Mouse (Mus musculus): ENCODE results near the gene Clk2. TPM values are rescaled to one million over a fixed set of nuclear protein-coding genes. Genes with fewer than 3 reads are reported as not detected.

Gene Clk2
- polyA plus RNA-seq (2014; fragmentation: Nextera tagmentation; extraction: Ambion mirVana): 26.5 and 32.3 TPM in 2 replicates

- under 1% methylated on average over 76 of the region's 79 CpGs for WGBS
- Histone ChIP-seq H3K4me2 (ENCODE audit: low read depth) (peak within 1 kb of the TSS; percentile 83), H3K27me3 (ENCODE audit: control insufficient read depth, insufficient read depth, low read length) (no peaks in the 10 kb centered on the region), H3K9me3 (ENCODE audit: control insufficient read depth, low read length) (no peaks in the 10 kb centered on the region), H3K4me3 (ENCODE audit: low read depth, low read length) (peak within 1 kb of the TSS; percentile 77), H3K4me1 (ENCODE audit: control insufficient read depth, insufficient read depth, low read length) (peaks cover 9% of the 10 kb centered on the region), H3K27ac (ENCODE audit: low read depth, low read length) (peak within 1 kb of the TSS; percentile 90), H3K9ac (ENCODE audit: low read length) (peak within 1 kb of the TSS; percentile 88), H3K36me3 (ENCODE audit: control insufficient read depth, insufficient read depth, low read length) (peaks cover 10% of the 10 kb centered on the region)
- peak; percentile 97 for DNase-seq (ENCODE audit: low spot score)
- ATAC-seq (ENCODE audit: insufficient read depth, low FRiP score, low TSS enrichment): peak; percentile 93
These were observed at the start of gene Clk2 for GRCm38 (mm10) chr3:89164506-89165267. Gene Clk2, plus strand, starts transcription at chr3:89164795.

GRCm38 (mm10) chr3:89115522-89115921 lies 49.1 kb upstream of the Clk2 start:
- no peak overlapping the region for H3K27ac ChIP-seq (ENCODE audit: low read depth, low read length)
- no peak for ATAC-seq (ENCODE audit: insufficient read depth, low FRiP score, low TSS enrichment)
- H3K27me3 ChIP-seq (ENCODE audit: control insufficient read depth, insufficient read depth, low read length): no peaks in the 10 kb centered on the region
- no peak overlapping the region for H3K4me3 ChIP-seq (ENCODE audit: low read depth, low read length)
- H3K36me3 ChIP-seq (ENCODE audit: control insufficient read depth, insufficient read depth, low read length): no peaks in the 10 kb centered on the region
- no peak overlapping the region for H3K4me2 ChIP-seq (ENCODE audit: low read depth)
- H3K9me3 ChIP-seq (ENCODE audit: control insufficient read depth, low read length): no peaks in the 10 kb centered on the region
- H3K9ac ChIP-seq (ENCODE audit: low read length): no peak overlapping the region
- no peaks in the 10 kb centered on the region for H3K4me1 ChIP-seq (ENCODE audit: control insufficient read depth, insufficient read depth, low read length)
- DNase-seq (ENCODE audit: low spot score): no peak
- 9% methylated on average over 2 of the region's 2 CpGs for whole genome bisulfite sequencing

GRCm38 (mm10) chr3:89123313-89123712 lies 41.3 kb upstream of the Clk2 start:
- no peak overlapping the region for H3K27ac ChIP-seq (ENCODE audit: low read depth, low read length)
- DNase-seq (ENCODE audit: low spot score) (no peak), ATAC-seq (ENCODE audit: insufficient read depth, low FRiP score, low TSS enrichment) (no peak)
- no peaks in the 10 kb centered on the region for H3K27me3 ChIP-seq (ENCODE audit: control insufficient read depth, insufficient read depth, low read length)
- H3K9ac ChIP-seq (ENCODE audit: low read length): no peak overlapping the region
- H3K9me3 ChIP-seq (ENCODE audit: control insufficient read depth, low read length): no peaks in the 10 kb centered on the region
- H3K36me3 ChIP-seq (ENCODE audit: control insufficient read depth, insufficient read depth, low read length): no peaks in the 10 kb centered on the region
- H3K4me2 ChIP-seq (ENCODE audit: low read depth): no peak overlapping the region
- no peaks in the 10 kb centered on the region for H3K4me1 ChIP-seq (ENCODE audit: control insufficient read depth, insufficient read depth, low read length)
- no peak overlapping the region for H3K4me3 ChIP-seq (ENCODE audit: low read depth, low read length)
- WGBS: 86% methylated on average over 2 of the region's 2 CpGs

DNA sequence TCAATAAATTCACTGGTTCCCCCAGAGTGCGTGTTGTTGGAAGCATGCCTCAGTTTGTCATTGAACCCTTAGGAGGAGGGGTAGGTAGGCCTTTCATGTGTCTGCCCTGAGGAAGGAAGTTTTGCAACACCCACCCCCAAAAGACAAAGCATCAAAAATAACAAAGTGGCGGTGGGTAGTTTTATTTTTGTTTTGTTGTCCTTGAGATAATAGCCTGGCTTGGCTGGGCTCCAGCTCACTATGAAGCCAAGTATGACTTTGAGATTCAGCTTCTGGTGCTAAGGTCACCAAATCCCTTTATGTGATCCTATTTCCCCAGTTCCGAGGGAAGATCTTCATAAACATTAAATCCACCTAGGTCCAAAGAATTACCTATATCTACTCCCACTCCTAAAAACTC lies 40.4 kb upstream of the Clk2 start:
- Histone ChIP-seq H3K36me3 (ENCODE audit: control insufficient read depth, insufficient read depth, low read length) (no peaks in the 10 kb centered on the region), H3K9me3 (ENCODE audit: control insufficient read depth, low read length) (no peaks in the 10 kb centered on the region), H3K4me3 (ENCODE audit: low read depth, low read length) (no peak overlapping the region), H3K4me2 (ENCODE audit: low read depth) (no peak overlapping the region), H3K27me3 (ENCODE audit: control insufficient read depth, insufficient read depth, low read length) (no peaks in the 10 kb centered on the region), H3K9ac (ENCODE audit: low read length) (no peak overlapping the region), H3K27ac (ENCODE audit: low read depth, low read length) (no peak overlapping the region), H3K4me1 (ENCODE audit: control insufficient read depth, insufficient read depth, low read length) (no peaks in the 10 kb centered on the region)
- no peak for ATAC-seq (ENCODE audit: insufficient read depth, low FRiP score, low TSS enrichment)
- no peak for DNase-seq (ENCODE audit: low spot score)
- WGBS: 85% methylated on average over 3 of the region's 3 CpGs

DNA sequence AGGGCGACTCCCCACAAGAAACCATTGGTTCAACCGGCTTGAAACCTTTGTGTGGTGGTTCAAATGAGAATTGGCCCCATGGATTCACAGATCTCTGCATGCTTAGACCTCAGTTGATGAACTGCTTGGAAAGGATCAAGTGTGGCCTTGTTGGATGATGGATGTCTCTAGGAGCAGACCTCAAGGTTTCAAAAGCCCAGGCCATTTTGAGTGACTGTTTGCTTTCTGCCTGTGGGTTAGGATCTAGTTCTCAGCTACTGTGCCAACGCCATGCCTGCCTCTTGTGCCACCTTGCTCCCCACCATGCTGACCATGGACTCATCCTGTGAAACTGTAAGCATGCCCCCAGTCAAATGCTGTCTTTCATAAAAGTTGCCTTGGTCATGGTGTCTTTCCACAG lies 38.6 kb upstream of the Clk2 start:
- ATAC-seq (ENCODE audit: insufficient read depth, low FRiP score, low TSS enrichment) (no peak), DNase-seq (ENCODE audit: low spot score) (no peak)
- 86% methylated on average over 3 of the region's 3 CpGs for WGBS
- Histone ChIP-seq H3K9me3 (ENCODE audit: control insufficient read depth, low read length) (no peaks in the 10 kb centered on the region), H3K27ac (ENCODE audit: low read depth, low read length) (no peak overlapping the region), H3K27me3 (ENCODE audit: control insufficient read depth, insufficient read depth, low read length) (no peaks in the 10 kb centered on the region), H3K36me3 (ENCODE audit: control insufficient read depth, insufficient read depth, low read length) (no peaks in the 10 kb centered on the region), H3K9ac (ENCODE audit: low read length) (no peak overlapping the region), H3K4me1 (ENCODE audit: control insufficient read depth, insufficient read depth, low read length) (no peaks in the 10 kb centered on the region), H3K4me2 (ENCODE audit: low read depth) (no peak overlapping the region), H3K4me3 (ENCODE audit: low read depth, low read length) (no peak overlapping the region)

DNA sequence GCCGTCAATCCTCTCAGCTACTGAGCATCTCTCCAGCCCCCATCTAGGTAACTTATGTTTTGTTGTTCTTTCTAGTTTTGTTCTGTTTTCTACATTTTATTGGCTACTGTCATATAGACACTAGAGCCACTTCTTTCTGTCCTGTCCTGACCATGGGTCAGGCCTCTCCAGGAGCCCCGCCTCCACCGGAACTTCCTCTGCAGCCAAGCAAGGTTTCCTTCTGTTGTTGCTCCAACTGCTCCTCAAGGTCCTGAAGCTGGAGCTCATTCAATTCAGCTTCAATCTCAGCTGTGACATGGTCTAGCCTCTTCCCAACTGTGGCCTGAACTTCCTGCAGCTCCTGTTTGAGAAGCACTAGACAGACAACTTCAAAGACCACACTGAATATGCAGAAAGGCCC lies 34.7 kb upstream of the Clk2 start:
- no peaks in the 10 kb centered on the region for H3K4me1 ChIP-seq (ENCODE audit: control insufficient read depth, insufficient read depth, low read length)
- H3K9ac ChIP-seq (ENCODE audit: low read length): no peak overlapping the region
- H3K36me3 ChIP-seq (ENCODE audit: control insufficient read depth, insufficient read depth, low read length): no peaks in the 10 kb centered on the region
- H3K4me3 ChIP-seq (ENCODE audit: low read depth, low read length): no peak overlapping the region
- WGBS: 92% methylated on average over 3 of the region's 3 CpGs
- no peaks in the 10 kb centered on the region for H3K9me3 ChIP-seq (ENCODE audit: control insufficient read depth, low read length)
- ATAC-seq (ENCODE audit: insufficient read depth, low FRiP score, low TSS enrichment) (no peak), DNase-seq (ENCODE audit: low spot score) (no peak)
- no peak overlapping the region for H3K4me2 ChIP-seq (ENCODE audit: low read depth)
- no peaks in the 10 kb centered on the region; the same call in 1 of the 2 replicates for H3K27me3 ChIP-seq (ENCODE audit: control insufficient read depth, insufficient read depth, low read length)
- no peak overlapping the region for H3K27ac ChIP-seq (ENCODE audit: low read depth, low read length)

DNA sequence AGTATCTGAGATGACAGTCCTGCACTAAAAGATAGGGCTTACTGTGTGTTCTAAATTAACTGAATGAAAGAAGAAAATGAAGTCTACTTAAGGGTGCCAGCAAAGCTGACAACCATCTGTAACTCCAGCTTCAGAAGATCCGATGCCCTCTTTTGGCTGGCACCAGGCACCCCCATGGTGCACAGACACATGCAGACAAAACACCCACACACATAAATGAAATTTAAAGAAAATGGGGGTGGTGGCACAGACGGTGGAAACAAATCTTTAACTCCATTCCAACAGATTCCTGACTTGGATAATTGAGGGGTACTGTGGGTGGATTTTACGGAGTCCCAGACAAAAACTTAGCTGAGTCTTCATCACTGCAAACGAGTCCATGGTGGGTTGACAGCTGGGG lies 32.8 kb upstream of the Clk2 start:
- Histone ChIP-seq H3K4me3 (ENCODE audit: low read depth, low read length) (no peak overlapping the region), H3K36me3 (ENCODE audit: control insufficient read depth, insufficient read depth, low read length) (no peaks in the 10 kb centered on the region), H3K4me1 (ENCODE audit: control insufficient read depth, insufficient read depth, low read length) (no peaks in the 10 kb centered on the region), H3K27ac (ENCODE audit: low read depth, low read length) (no peak overlapping the region), H3K27me3 (ENCODE audit: control insufficient read depth, insufficient read depth, low read length) (no peaks in the 10 kb centered on the region; the same call in 1 of the 2 replicates), H3K4me2 (ENCODE audit: low read depth) (peak overlapping the region; percentile 50), H3K9me3 (ENCODE audit: control insufficient read depth, low read length) (no peaks in the 10 kb centered on the region), H3K9ac (ENCODE audit: low read length) (no peak overlapping the region)
- DNase-seq (ENCODE audit: low spot score) (no peak), ATAC-seq (ENCODE audit: insufficient read depth, low FRiP score, low TSS enrichment) (no peak)
- 62% methylated on average over 4 of the region's 4 CpGs for WGBS

DNA sequence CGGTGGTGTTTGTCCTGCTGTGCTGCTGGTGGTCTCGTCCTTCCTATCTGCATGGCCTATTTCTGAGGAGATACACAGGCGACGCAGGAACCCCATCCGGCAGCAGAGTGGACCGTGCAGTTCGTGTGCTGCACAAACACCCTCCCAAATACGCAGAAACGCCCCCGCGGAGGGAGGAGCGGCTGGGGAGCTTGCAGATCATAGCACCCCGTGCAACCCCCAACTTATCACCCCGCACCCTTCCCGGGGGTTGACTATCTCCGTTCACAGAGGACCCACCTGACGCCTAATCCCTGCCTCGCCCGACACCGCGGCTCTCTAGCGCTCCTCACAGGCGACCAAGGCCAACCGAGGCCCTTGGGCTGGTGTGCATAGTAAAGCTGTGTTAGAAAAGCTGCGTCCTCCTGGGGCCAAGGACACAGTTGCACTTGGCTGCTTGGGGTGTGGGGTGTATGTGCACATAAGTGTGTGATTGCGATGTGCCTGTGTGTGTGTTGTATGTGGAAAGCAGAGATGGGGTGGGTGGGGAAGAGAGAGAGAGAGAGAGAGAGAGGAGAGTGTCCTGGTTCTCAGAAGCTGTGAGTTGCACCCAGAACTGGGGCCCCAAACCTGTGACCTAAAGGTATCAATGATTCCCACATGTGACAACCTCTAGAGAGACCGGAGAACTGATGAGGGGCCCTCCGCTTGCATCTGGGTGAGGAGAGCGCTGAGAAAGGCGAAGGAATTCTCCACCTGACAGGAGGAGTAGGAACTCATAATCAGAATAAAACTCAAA lies 32.1 kb upstream of the Clk2 start:
- 0 out of 2 replicates have a peak overlapping the region, but pooled peaks have one; percentile 9 for H3K4me3 ChIP-seq (ENCODE audit: low read depth, low read length)
- WGBS: 16% methylated on average over 25 of the region's 30 CpGs
- no peaks in the 10 kb centered on the region; the same call in 1 of the 2 replicates for H3K27me3 ChIP-seq (ENCODE audit: control insufficient read depth, insufficient read depth, low read length)
- H3K9me3 ChIP-seq (ENCODE audit: control insufficient read depth, low read length): no peaks in the 10 kb centered on the region
- no peak overlapping the region for H3K27ac ChIP-seq (ENCODE audit: low read depth, low read length)
- peak overlapping the region; percentile 50 for H3K4me2 ChIP-seq (ENCODE audit: low read depth)
- DNase-seq (ENCODE audit: low spot score) (peak; percentile 53), ATAC-seq (ENCODE audit: insufficient read depth, low FRiP score, low TSS enrichment) (no peak)
- H3K9ac ChIP-seq (ENCODE audit: low read length): 0 out of 2 replicates have a peak overlapping the region, but pooled peaks have one; percentile 32
- no peaks in the 10 kb centered on the region for H3K36me3 ChIP-seq (ENCODE audit: control insufficient read depth, insufficient read depth, low read length)
- H3K4me1 ChIP-seq (ENCODE audit: control insufficient read depth, insufficient read depth, low read length): no peaks in the 10 kb centered on the region
